Mouse (Mus musculus) heart, embryonic 12.5 days (tissue): ENCODE data around the gene Eif4h. TPM values are rescaled to one million over a fixed set of nuclear protein-coding genes. Genes with fewer than 3 reads are reported as not detected.

Experiments used
- ATAC-seq: fragments of 200-750 bp; cut with Nextera tagmentation; 2 replicates; pipeline ENCODE4 v1.8.0; 2017; ENCODE audit warnings: moderate TSS enrichment, moderate library complexity; ENCODE audit not compliant: insufficient number of reproducible peaks, low FRiP score
- H3K27ac ChIP-seq: fragments of 300-500 bp; sonication (generic); 2 replicates; pipeline ENCODE4 v1.5.1; 2016; ENCODE audit warnings: mild to moderate bottlenecking, moderate library complexity; ENCODE audit not compliant: poor library complexity, severe bottlenecking
- H3K27me3 ChIP-seq: fragments of 300-500 bp; sonication (generic); replicated peaks from 2 replicates; pipeline ENCODE4 v1.6.1; 2016; ENCODE audit warnings: mild to moderate bottlenecking, moderate library complexity
- H3K36me3 ChIP-seq: fragments of 300-500 bp; sonication (generic); 2 replicates; pipeline ENCODE4 v1.6.1; 2016; ENCODE audit warnings: mild to moderate bottlenecking, moderate library complexity
- H3K4me1 ChIP-seq: fragments of 300-500 bp; sonication (generic); replicated peaks from 2 replicates; pipeline ENCODE4 v1.6.1; 2016; ENCODE audit warnings: mild to moderate bottlenecking
- H3K4me2 ChIP-seq: fragments of 300-500 bp; sonication (generic); 2 replicates; pipeline ENCODE4 v1.6.1; 2016; ENCODE audit warnings: mild to moderate bottlenecking, moderate library complexity
- H3K4me3 ChIP-seq: fragments of 300-500 bp; sonication (generic); 2 replicates; pipeline ENCODE4 v1.5.1; 2016; ENCODE audit warnings: mild to moderate bottlenecking
- H3K9ac ChIP-seq: fragments of 300-500 bp; sonication (generic); 2 replicates; pipeline ENCODE4 v1.6.1; 2016; ENCODE audit warnings: mild to moderate bottlenecking, moderate library complexity
- H3K9me3 ChIP-seq: fragments of 300-500 bp; sonication (generic); replicated peaks from 2 replicates; pipeline ENCODE4 v1.6.1; 2016; ENCODE audit warnings: mild to moderate bottlenecking, moderate library complexity
- WGBS: fragments of 180-500 bp; shearing (Covaris S2); methylation state at CpG from one replicate; pipeline ENCODE4 v1.1.7; 2016; 5-methylcytosine and 5-hydroxymethylcytosine counted together
- polyA plus RNA-seq: library from polyadenylated mRNA; unstranded; fragments of >200 nt; fragmentation: Nextera tagmentation; extraction: Ambion mirVana; gene quantifications from 2 replicates; pipeline ENCODE4 v1.2.1, GENCODE M21; 2016

Eif4h gene
- 341 and 342 TPM in 2 replicates for polyA plus RNA-seq

DNA sequence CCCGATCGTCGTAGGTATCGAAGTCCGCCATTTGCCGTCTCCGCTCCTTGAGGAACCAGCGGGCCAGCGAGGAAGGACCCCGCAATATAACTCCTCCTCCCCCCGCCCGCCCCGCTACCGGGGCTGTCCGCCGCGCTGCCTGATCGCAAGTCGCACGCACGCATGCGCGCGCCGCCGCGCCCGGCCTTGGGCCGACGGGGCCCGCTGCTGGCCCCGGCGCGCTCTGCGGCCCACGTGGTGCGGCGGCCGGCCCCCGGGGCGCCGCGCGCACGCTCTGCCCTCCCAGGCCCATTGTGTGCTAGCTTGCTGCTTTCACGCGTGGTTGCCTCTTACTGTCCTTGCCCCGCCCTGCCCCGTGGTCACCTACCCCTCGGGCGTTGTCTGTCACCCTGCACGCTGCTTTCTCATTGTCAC, at the start of gene Eif4h:
Gene Eif4h (minus strand): TSS at position 222 of the 414 bp plus-strand sequence.
- peaks cover 10% of the 10 kb centered on the region for H3K4me1 ChIP-seq
- peak within 1 kb of the TSS; percentile 89 for H3K4me2 ChIP-seq
- no peaks in the 10 kb centered on the region for H3K27me3 ChIP-seq
- peak; percentile 92 for ATAC-seq
- peak within 1 kb of the TSS; percentile 96 for H3K9ac ChIP-seq
- H3K36me3 ChIP-seq, result peaks cover 22% of the 10 kb centered on the region
- peak within 1 kb of the TSS; percentile 93 for H3K4me3 ChIP-seq
- H3K9me3 ChIP-seq, result no peaks in the 10 kb centered on the region
- 1% methylated on average over 52 of the region's 52 CpGs for WGBS
- peak within 1 kb of the TSS; percentile 95 for H3K27ac ChIP-seq

DNA sequence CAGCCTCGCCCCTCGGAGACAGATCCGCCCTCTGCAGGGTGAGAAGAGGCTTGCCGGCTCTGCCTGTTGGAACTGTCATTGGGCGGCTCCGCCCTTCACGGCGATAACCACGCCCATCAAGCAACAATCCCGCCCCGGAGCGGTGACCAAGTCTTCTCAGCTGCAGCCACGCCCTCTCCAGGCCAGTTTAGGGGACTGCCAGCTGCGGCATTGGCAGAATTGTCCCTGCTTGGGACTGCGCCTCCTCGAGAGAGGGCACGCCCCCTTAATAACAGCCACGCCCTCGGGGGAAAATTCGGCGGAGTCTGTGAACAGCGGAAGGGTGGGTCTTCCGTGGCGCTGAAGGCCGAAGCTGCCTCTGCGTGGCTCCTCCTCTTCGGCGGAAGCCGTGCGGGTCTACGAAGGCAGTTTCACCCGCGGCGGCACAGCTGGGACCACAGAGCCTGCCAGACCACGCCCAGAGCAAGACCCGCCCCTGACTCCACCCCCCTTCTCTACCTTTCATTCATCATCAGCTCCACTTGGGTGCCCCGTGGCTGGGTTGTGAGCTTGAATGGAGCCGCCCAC, 49.5 kb upstream of the Eif4h start:
- peaks cover 13% of the 10 kb centered on the region for H3K4me1 ChIP-seq
- H3K4me2 ChIP-seq, result peak overlapping the region; percentile 82
- peak overlapping the region; percentile 50; the same call in 1 of the 2 replicates for H3K9ac ChIP-seq
- H3K36me3 ChIP-seq, result peaks cover 22% of the 10 kb centered on the region
- H3K27ac ChIP-seq, result peak overlapping the region; percentile 64
- H3K27me3 ChIP-seq, result no peaks in the 10 kb centered on the region
- peak; percentile 97 for ATAC-seq
- WGBS, result under 1% methylated on average over 38 of the region's 38 CpGs
- H3K4me3 ChIP-seq, result peak overlapping the region; percentile 74
- H3K9me3 ChIP-seq, result no peaks in the 10 kb centered on the region

DNA sequence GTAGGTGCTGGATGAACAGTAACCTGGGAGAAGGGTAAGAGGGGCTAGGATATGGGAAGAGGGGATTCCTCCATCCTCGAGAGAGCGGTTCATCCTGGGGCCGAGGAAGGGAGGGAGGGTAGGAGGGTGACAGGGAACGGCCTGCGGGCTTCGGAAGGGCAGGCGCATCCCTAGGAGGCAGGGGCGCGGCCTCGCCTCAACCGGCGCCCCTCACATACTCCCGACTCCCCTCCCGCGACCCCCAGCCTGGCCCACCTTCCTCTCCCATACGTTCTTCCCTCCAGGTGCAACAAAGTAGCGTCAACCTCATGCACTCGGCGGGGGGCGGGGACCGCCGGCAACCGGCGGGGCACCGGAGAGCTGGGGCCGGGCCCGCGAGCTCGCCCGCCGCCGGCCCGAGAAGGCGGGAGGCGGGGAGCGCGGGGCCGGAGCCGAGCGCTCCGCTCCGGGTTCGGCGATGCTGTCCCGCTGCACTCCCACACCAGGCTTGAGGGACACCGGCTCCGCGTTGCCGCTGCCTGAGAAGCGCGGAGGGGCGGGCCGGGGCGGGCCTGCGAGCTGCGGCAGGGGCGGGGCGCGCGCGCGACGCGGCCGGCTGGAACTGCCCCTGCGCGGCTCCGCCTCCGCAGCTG, 48.9 kb upstream of the Eif4h start, which contains the start of gene Limk1:
Gene Limk1 (minus strand): TSS at position 513 of the 632 bp plus-strand sequence.
- H3K27me3 ChIP-seq, result no peaks in the 10 kb centered on the region
- peak within 1 kb of the TSS; percentile 84 for H3K9ac ChIP-seq
- peak within 1 kb of the TSS; percentile 74 for H3K4me3 ChIP-seq
- WGBS, result 1% methylated on average over 62 of the region's 69 CpGs
- H3K27ac ChIP-seq, result peak within 1 kb of the TSS; percentile 64
- H3K4me2 ChIP-seq, result peak within 1 kb of the TSS; percentile 82
- peak; percentile 9; the same call in 1 of the 2 replicates for ATAC-seq
- H3K4me1 ChIP-seq, result peaks cover 13% of the 10 kb centered on the region
- no peaks in the 10 kb centered on the region for H3K9me3 ChIP-seq
- peaks cover 26% of the 10 kb centered on the region for H3K36me3 ChIP-seq

DNA sequence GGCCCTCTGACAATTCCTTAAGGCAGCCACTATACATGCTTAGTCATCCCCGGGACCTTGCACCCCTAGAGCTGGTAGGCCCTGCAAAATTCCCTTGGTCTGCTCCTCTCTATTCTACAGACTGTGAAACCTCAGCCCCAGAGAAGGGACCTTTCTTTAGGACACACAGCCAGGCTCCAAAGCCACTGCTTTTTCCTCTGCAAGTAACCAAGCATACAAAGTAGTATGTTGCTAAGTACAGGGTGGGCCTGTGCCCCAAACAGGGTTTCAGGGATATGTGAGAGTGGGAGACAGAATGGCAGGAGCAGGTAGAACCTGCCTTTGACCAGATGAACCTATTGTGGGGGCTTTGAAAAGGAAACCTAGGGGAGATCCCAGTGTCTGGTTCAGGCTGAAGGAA, 47.9 kb upstream of the Eif4h start:
- Histone ChIP-seq H3K4me1 (peaks cover 13% of the 10 kb centered on the region), H3K9me3 (no peaks in the 10 kb centered on the region), H3K27ac (no peak overlapping the region), H3K4me2 (peak overlapping the region; percentile 82), H3K36me3 (peaks cover 32% of the 10 kb centered on the region), H3K9ac (0 out of 2 replicates have a peak overlapping the region, but pooled peaks have one; percentile 84), H3K4me3 (peak overlapping the region; percentile 74), H3K27me3 (no peaks in the 10 kb centered on the region)
- WGBS, result 80% methylated on average over 1 of the region's 1 CpGs
- no peak for ATAC-seq

DNA sequence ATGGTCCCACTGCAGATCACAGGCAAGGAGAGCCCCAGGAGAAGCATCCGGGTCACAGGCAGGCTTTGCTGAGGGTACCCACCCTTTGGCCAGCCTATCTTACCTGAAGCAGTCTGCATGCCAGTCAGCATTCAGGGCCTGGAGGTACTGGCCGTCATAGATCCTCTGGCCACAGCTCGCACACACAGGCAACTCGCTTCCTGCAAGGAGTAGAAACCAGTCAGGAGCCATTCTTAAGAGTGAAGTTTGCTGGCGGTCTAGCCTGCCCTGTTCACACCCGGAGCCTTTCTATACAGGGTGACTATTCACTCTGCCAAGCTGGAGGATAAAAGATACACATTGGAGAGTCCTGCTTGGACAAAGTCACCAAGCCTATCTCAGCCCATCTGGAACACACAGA, 47.3 kb upstream of the Eif4h start:
- Histone ChIP-seq H3K4me2 (no peak overlapping the region), H3K4me3 (no peak overlapping the region), H3K27me3 (no peaks in the 10 kb centered on the region), H3K9ac (no peak overlapping the region), H3K9me3 (no peaks in the 10 kb centered on the region), H3K4me1 (peaks cover 13% of the 10 kb centered on the region), H3K27ac (no peak overlapping the region), H3K36me3 (peaks cover 32% of the 10 kb centered on the region)
- no peak for ATAC-seq
- WGBS, result 85% methylated on average over 6 of the region's 6 CpGs

DNA sequence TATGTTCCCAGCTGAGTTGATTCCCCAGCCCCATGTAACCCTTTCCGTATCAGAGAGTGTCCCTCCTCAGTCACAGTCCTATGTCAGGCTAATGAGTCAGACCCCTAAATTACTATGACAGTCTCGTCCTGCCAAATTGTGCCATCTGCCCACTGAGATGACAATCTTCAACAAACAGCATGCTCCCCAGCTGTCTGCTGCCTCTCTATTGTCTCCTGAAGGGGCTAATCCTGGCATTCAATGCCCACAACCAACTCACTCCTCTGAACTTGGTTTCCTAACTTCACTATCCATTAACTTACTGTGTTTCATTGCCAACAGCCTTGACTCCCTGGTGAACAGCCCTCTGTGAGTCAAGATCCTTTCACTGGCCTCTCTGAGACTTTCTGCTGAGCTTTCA, 45.1 kb upstream of the Eif4h start:
- peaks cover 31% of the 10 kb centered on the region for H3K4me1 ChIP-seq
- 73% methylated on average over 2 of the region's 2 CpGs for WGBS
- H3K27me3 ChIP-seq, result no peaks in the 10 kb centered on the region
- ATAC-seq, result no peak
- H3K36me3 ChIP-seq, result peaks cover 32% of the 10 kb centered on the region
- H3K4me2 ChIP-seq, result no peak overlapping the region
- H3K4me3 ChIP-seq, result no peak overlapping the region
- no peaks in the 10 kb centered on the region for H3K9me3 ChIP-seq
- H3K27ac ChIP-seq, result no peak overlapping the region
- no peak overlapping the region for H3K9ac ChIP-seq

DNA sequence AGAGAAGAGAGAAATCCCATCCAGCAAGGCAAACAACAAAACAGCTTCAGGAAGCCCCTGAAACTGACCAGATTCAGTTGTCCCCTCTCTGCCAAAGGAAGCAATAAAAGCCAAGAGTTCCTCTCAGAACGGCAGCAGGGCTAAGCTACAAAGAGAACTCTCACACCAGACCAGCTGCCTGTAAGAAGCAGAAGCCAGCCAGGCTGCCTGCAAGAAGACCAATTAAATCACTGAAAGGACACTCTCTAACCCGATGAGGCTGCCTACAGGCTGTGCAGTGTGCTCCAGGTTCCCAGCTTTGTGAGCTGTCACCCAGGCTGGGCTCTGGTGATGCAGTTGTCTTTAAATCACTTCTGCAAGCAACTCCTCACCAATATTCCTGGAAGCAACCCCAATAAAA, 44.5 kb upstream of the Eif4h start:
- no peaks in the 10 kb centered on the region for H3K27me3 ChIP-seq
- 85% methylated on average over 2 of the region's 2 CpGs for WGBS
- H3K9me3 ChIP-seq, result no peaks in the 10 kb centered on the region
- no peak overlapping the region for H3K27ac ChIP-seq
- no peak overlapping the region for H3K9ac ChIP-seq
- ATAC-seq, result no peak
- peaks cover 35% of the 10 kb centered on the region for H3K4me1 ChIP-seq
- no peak overlapping the region for H3K4me3 ChIP-seq
- H3K36me3 ChIP-seq, result peaks cover 32% of the 10 kb centered on the region
- no peak overlapping the region for H3K4me2 ChIP-seq

DNA sequence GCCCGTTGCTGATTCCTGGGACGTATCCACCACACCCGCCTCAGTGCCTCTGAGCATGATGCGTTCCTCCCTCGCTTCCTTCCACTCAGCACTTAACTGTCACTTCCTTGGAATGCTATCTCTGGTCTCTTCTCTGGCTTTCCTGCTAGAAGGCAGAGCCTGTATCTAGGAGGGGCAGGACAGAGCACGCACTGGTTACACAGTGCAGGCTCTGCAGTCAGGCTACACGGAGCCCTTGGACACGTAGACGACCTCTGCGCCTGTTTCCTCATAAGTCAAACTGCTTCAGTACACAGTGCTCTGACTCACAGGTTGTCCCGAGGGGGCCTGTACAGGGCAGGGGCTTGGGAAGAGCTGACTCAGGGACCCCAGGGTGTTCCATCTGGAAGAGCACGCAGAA, 40.9 kb upstream of the Eif4h start:
- Histone ChIP-seq H3K9ac (peak overlapping the region; percentile 46), H3K4me3 (no peak overlapping the region), H3K27me3 (no peaks in the 10 kb centered on the region), H3K9me3 (no peaks in the 10 kb centered on the region), H3K4me1 (peaks cover 57% of the 10 kb centered on the region), H3K36me3 (peaks cover 21% of the 10 kb centered on the region), H3K4me2 (peak overlapping the region; percentile 14; the same call in 1 of the 2 replicates), H3K27ac (peak overlapping the region; percentile 56; the same call in 1 of the 2 replicates)
- WGBS, result 23% methylated on average over 12 of the region's 12 CpGs
- peak; percentile 38 for ATAC-seq

DNA sequence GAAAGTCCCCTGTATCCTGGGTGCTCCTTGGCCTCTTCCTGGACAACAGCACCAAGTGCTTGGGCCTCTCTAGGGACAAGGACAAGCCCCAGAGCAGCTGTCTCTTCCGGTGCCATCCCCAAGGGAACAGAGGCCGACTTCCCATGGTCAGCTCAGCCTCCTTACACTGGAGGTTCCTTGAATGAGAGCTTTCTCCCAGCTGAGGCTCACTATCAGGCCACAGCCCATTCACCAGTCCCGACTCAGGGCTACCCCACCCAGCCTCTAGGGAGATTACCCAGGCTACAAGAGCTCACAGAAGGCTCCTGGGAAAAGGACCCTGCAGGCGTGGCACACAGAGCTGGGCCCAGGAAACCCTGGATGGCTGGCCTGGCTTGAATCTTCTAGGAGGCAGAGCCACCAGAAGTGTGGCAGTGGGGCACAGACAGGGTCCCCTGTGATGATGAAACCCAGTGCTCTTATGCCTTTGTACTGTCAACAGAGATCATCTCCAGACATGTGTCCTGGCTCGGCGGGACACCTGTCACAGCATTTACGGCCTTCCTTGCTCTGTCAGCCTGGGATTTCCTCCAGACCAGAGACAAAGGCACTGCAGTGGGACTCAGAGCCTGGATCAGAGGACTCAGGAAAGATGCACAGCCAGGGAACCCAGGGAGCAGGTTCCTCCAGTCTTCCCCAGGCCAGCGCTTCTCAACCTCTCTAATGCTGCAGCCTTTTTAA, 39.7 kb upstream of the Eif4h start:
- H3K27ac ChIP-seq, result no peak overlapping the region
- no peak overlapping the region for H3K4me3 ChIP-seq
- H3K27me3 ChIP-seq, result no peaks in the 10 kb centered on the region
- H3K4me2 ChIP-seq, result no peak overlapping the region
- 45% methylated on average over 8 of the region's 8 CpGs for WGBS
- no peak for ATAC-seq
- 0 out of 2 replicates have a peak overlapping the region, but pooled peaks have one; percentile 2 for H3K9ac ChIP-seq
- peaks cover 11% of the 10 kb centered on the region for H3K36me3 ChIP-seq
- peaks cover 65% of the 10 kb centered on the region for H3K4me1 ChIP-seq
- H3K9me3 ChIP-seq, result no peaks in the 10 kb centered on the region

DNA sequence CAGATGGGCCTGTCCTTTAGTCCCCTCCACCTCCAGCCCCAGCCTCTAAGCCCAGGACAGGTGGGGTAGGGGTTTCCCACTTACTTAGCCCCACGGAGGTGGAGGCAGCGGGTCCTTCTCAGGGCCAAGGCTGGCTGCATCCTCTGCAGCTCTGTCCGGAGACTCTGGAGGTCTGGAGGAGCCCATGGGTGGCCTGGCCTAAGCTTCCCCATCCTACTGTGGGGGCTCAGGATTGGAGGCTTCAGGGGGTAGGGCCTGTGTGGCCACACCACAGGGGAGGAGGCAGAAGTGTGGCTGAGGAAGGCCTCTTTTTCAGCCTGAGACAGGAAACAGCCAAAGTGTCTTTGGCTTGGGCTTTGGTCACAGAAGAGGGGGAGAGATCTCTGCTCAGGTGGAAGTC, 38.7 kb upstream of the Eif4h start:
- 75% methylated on average over 3 of the region's 3 CpGs for WGBS
- H3K4me1 ChIP-seq, result peaks cover 65% of the 10 kb centered on the region
- H3K9me3 ChIP-seq, result no peaks in the 10 kb centered on the region
- H3K36me3 ChIP-seq, result peaks cover 6% of the 10 kb centered on the region; the same call in 1 of the 2 replicates
- no peak overlapping the region for H3K4me2 ChIP-seq
- ATAC-seq, result no peak
- no peaks in the 10 kb centered on the region for H3K27me3 ChIP-seq
- H3K27ac ChIP-seq, result no peak overlapping the region
- H3K9ac ChIP-seq, result no peak overlapping the region
- no peak overlapping the region for H3K4me3 ChIP-seq

DNA sequence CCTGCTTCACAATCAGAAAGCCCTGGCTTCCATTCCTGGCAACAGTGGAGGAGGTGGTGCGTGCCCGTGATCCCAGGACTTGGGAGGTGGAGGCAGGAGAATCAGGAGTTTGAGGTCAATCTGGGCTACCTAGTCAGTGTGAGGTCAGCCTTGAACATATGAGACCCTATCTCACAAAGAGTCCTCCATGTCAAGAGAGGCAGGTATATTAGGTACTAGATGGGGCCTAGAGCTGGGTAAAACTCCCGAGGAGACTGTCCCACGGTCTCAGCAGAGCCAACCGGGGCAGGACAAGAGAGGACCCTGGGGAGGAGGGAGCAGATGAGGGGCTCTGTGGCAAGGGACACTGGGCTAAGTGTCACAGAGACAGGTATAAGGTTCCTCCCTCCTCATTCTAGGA, 38.2 kb upstream of the Eif4h start:
- Histone ChIP-seq H3K4me3 (no peak overlapping the region), H3K9me3 (no peaks in the 10 kb centered on the region), H3K4me2 (peak overlapping the region; percentile 70; the same call in 1 of the 2 replicates), H3K9ac (no peak overlapping the region), H3K4me1 (peaks cover 65% of the 10 kb centered on the region), H3K36me3 (peaks cover 8% of the 10 kb centered on the region; the same call in 1 of the 2 replicates), H3K27me3 (no peaks in the 10 kb centered on the region), H3K27ac (0 out of 2 replicates have a peak overlapping the region, but pooled peaks have one; percentile 80)
- 78% methylated on average over 5 of the region's 5 CpGs for WGBS
- ATAC-seq, result no peak
